Mouse (Mus musculus): Measurements from ENCODE around the gene Mgat4e. TPM values are rescaled to one million over a fixed set of nuclear protein-coding genes. Genes with fewer than 3 reads are reported as not detected.
"Not testable (repeated sequence)": the region's sequence is repeated elsewhere in the genome, so short reads cannot be mapped to it uniquely, and the experiment has no call there.

Mgat4e gene
- polyA plus RNA-seq, 1 experiment from 2014 or later = not detected

DNA sequence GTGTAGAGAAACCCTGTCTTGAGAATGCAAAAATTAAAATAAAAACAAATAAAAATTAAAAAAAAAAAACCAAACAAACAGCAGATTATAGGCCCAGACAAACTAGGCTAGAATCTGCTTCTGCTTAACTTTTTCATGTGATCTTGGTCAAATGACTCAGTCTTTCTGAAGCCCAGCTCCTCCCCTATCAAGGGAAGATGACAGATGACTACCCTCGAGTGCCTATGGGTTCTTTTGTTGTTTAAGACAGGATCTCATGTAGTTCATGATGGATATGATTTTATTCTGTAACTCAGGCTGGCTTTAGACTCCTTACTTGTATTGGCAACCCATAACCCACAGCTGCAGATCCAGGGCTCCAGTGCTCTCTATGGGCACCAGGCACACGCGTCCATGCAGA lies 2.4 kb upstream of the Mgat4e start:
- Histone ChIP-seq H3K4me2 (no peak overlapping the region), H3K4me1 (ENCODE audit: control insufficient read depth, insufficient read depth, low read length) (peaks cover 12% of the 10 kb centered on the region), H3K9ac (ENCODE audit: low read depth, low read length) (no peak overlapping the region), H3K27ac (ENCODE audit: low read depth, low read length) (no peak overlapping the region), H3K27me3 (ENCODE audit: control insufficient read depth, insufficient read depth, low read length) (no peaks in the 10 kb centered on the region), H3K4me3 (ENCODE audit: low read depth, low read length) (no peak overlapping the region), H3K36me3 (ENCODE audit: control insufficient read depth, insufficient read depth, low read length) (no peaks in the 10 kb centered on the region), H3K9me3 (replicated peaks; ENCODE audit: control insufficient read depth, low read length) (no peaks in the 10 kb centered on the region)
- WGBS (ENCODE audit: insufficient replicate concordance) = 74% methylated on average over 3 of the region's 3 CpGs
- no peak for ATAC-seq (replicated peaks; ENCODE audit: insufficient number of reproducible peaks, low FRiP score, low TSS enrichment)

DNA sequence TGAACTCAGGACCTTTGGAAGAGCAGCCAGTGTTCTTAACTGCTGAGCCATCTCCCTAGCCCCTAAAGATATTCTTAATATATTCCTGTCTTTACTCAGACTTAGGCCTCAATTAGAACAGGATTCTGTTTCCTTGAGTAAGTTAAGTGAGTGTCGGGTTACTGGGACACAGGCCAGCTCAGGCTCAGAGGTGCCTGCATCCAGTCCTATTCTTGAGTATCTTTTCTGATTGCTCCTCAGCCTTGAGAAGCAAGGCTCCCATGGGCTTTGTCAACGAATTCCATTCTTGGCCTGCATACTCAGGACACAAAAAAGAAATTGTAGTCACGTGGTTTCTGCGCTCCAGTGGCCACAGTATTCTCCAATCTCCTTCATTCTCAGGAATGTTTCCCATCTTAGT lies 1.3 kb downstream of the Mgat4e start:
- no peaks in the 10 kb centered on the region for H3K36me3 ChIP-seq (ENCODE audit: control insufficient read depth, insufficient read depth, low read length)
- no peak overlapping the region for H3K4me2 ChIP-seq
- no peak overlapping the region for H3K9ac ChIP-seq (ENCODE audit: low read depth, low read length)
- no peaks in the 10 kb centered on the region for H3K9me3 ChIP-seq (replicated peaks; ENCODE audit: control insufficient read depth, low read length)
- no peak overlapping the region for H3K27ac ChIP-seq (ENCODE audit: low read depth, low read length)
- ATAC-seq (replicated peaks; ENCODE audit: insufficient number of reproducible peaks, low FRiP score, low TSS enrichment) = no peak
- no peak overlapping the region for H3K4me3 ChIP-seq (ENCODE audit: low read depth, low read length)
- no peaks in the 10 kb centered on the region for H3K4me1 ChIP-seq (ENCODE audit: control insufficient read depth, insufficient read depth, low read length)
- no peaks in the 10 kb centered on the region for H3K27me3 ChIP-seq (ENCODE audit: control insufficient read depth, insufficient read depth, low read length)
- WGBS (ENCODE audit: insufficient replicate concordance) = 69% methylated on average over 4 of the region's 4 CpGs

DNA sequence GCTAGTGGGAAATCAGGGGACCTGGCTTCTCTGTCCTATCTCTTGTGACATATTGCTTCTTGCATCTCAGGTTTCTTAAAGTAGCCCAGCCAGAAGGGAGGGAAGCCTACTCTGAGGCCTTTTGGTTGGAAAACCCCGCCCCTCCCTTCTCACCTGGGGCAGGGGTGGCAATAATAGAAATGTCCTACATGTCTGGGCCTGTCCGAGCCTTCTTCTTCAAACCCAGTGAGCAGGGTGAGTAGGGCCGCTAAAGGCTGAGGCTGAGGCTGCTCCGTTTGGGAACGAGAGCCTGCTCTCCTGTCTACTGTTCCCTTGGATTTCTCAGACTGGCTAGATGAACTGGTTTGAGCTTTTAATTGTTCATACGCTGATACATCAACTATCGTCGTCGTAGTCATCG lies 8.9 kb downstream of the Mgat4e start:
- Histone ChIP-seq H3K4me1 (ENCODE audit: control insufficient read depth, insufficient read depth, low read length) (no peaks in the 10 kb centered on the region), H3K27ac (ENCODE audit: low read depth, low read length) (no peak overlapping the region), H3K36me3 (ENCODE audit: control insufficient read depth, insufficient read depth, low read length) (no peaks in the 10 kb centered on the region), H3K4me2 (no peak overlapping the region), H3K4me3 (ENCODE audit: low read depth, low read length) (no peak overlapping the region), H3K9me3 (replicated peaks; ENCODE audit: control insufficient read depth, low read length) (no peaks in the 10 kb centered on the region), H3K9ac (ENCODE audit: low read depth, low read length) (no peak overlapping the region), H3K27me3 (ENCODE audit: control insufficient read depth, insufficient read depth, low read length) (no peaks in the 10 kb centered on the region)
- WGBS (ENCODE audit: insufficient replicate concordance) = 90% methylated on average over 10 of the region's 10 CpGs
- ATAC-seq (replicated peaks; ENCODE audit: insufficient number of reproducible peaks, low FRiP score, low TSS enrichment) = no peak

DNA sequence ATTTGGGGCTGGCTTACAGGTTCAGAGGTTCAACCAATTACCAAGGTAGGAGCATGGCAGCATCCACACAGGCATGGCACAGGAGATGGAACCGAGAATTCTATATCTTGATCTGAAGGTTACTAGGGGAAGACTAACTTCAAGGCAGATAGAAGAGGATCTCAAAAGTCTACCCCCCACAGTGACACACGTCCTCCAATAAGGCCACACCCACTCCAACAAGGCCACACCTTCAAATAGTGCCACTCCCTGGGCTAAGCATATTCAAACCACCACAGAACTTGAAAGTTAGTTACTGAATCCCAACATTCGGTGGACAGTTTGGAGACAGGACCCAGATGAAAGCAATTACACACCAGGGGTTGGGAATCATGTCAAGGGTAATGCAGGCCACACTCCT lies 14.0 kb downstream of the Mgat4e start:
- Histone ChIP-seq H3K4me1 (ENCODE audit: control insufficient read depth, insufficient read depth, low read length) (no peaks in the 10 kb centered on the region), H3K9ac (ENCODE audit: low read depth, low read length) (no peak overlapping the region), H3K9me3 (replicated peaks; ENCODE audit: control insufficient read depth, low read length) (no peaks in the 10 kb centered on the region), H3K4me2 (no peak overlapping the region), H3K27ac (ENCODE audit: low read depth, low read length) (no peak overlapping the region), H3K27me3 (ENCODE audit: control insufficient read depth, insufficient read depth, low read length) (no peaks in the 10 kb centered on the region), H3K4me3 (ENCODE audit: low read depth, low read length) (no peak overlapping the region), H3K36me3 (ENCODE audit: control insufficient read depth, insufficient read depth, low read length) (no peaks in the 10 kb centered on the region)
- no peak for ATAC-seq (replicated peaks; ENCODE audit: insufficient number of reproducible peaks, low FRiP score, low TSS enrichment)
- WGBS (ENCODE audit: insufficient replicate concordance) = 62% methylated on average over 3 of the region's 3 CpGs

DNA sequence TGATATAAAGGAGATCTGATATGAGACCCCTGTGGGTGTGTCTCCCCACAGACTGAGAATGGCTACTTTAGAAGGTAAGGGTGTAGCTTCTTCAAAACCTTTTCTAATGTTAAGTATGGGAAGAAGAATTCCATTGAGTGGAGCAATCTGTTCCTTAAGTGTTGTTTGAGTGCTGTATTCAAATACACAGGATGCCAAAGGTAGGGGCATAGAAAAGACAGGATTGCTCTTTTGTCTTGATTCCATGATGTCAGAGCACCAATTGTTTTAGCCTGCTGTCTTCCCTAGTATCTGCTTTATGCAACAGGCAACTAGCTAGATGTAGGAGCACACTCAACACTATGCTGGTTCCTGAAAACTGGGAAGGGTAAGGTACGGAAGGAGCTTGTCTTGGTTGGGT lies 14.4 kb downstream of the Mgat4e start:
- H3K4me2 ChIP-seq = no peak overlapping the region
- H3K27me3 ChIP-seq (ENCODE audit: control insufficient read depth, insufficient read depth, low read length) = no peaks in the 10 kb centered on the region
- no peaks in the 10 kb centered on the region for H3K4me1 ChIP-seq (ENCODE audit: control insufficient read depth, insufficient read depth, low read length)
- no peak overlapping the region for H3K4me3 ChIP-seq (ENCODE audit: low read depth, low read length)
- no peaks in the 10 kb centered on the region for H3K9me3 ChIP-seq (replicated peaks; ENCODE audit: control insufficient read depth, low read length)
- H3K9ac ChIP-seq (ENCODE audit: low read depth, low read length) = no peak overlapping the region
- no peaks in the 10 kb centered on the region for H3K36me3 ChIP-seq (ENCODE audit: control insufficient read depth, insufficient read depth, low read length)
- no peak overlapping the region for H3K27ac ChIP-seq (ENCODE audit: low read depth, low read length)
- 85% methylated on average over 1 of the region's 1 CpGs for WGBS (ENCODE audit: insufficient replicate concordance)
- ATAC-seq (replicated peaks; ENCODE audit: insufficient number of reproducible peaks, low FRiP score, low TSS enrichment) = no peak

DNA sequence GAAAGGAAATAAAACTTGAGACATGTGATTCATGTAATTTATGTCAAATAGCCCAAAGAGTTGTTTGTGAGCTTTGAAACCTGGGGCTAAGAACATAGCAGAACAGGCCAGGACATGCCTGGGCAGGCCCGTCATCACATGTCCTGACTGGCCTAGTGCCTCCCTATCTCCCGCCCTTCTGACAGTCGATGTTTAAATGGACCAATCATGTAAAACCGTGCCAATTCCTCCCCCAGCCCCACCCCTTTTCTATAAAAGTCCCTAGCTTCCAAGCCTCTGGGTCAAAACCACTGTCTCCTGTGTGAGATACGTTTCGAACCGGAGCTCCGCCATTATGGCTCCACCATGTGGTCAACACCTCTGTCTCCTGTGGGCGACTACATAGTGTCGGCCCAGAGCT lies 15.8 kb downstream of the Mgat4e start:
- H3K9me3 ChIP-seq (replicated peaks; ENCODE audit: control insufficient read depth, low read length); H3K9ac ChIP-seq (ENCODE audit: low read depth, low read length); ATAC-seq (replicated peaks; ENCODE audit: insufficient number of reproducible peaks, low FRiP score, low TSS enrichment); H3K27me3 ChIP-seq (ENCODE audit: control insufficient read depth, insufficient read depth, low read length); H3K4me3 ChIP-seq (ENCODE audit: low read depth, low read length); H3K27ac ChIP-seq (ENCODE audit: low read depth, low read length); H3K4me1 ChIP-seq (ENCODE audit: control insufficient read depth, insufficient read depth, low read length); H3K36me3 ChIP-seq (ENCODE audit: control insufficient read depth, insufficient read depth, low read length); H3K4me2 ChIP-seq: not testable (repeated sequence)
- 92% methylated on average over 10 of the region's 10 CpGs for WGBS (ENCODE audit: insufficient replicate concordance)

DNA sequence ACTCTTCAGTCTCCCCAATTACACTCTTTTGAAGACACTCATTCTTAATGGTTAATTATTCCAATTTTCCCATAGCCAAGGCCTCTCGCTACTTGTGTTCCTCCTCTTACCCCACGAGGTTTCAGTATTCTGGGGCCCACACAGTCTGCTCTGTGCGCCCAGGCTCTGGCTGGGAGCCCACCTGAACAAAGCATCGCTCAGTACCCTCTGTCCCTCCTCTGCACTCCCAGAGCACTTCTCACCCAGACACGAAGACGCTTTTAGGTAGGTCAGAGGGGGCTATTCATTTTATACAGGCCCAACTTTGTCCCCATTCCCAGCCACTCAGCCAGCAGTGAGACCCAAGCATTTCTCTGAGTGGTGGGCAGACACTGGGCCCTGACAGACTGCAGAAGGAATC lies 18.9 kb downstream of the Mgat4e start:
- ATAC-seq (replicated peaks; ENCODE audit: insufficient number of reproducible peaks, low FRiP score, low TSS enrichment) = no peak
- WGBS (ENCODE audit: insufficient replicate concordance) = 88% methylated on average over 6 of the region's 6 CpGs
- H3K4me1 ChIP-seq (ENCODE audit: control insufficient read depth, insufficient read depth, low read length) = no peaks in the 10 kb centered on the region
- no peak overlapping the region for H3K4me2 ChIP-seq
- H3K4me3 ChIP-seq (ENCODE audit: low read depth, low read length) = no peak overlapping the region
- H3K27ac ChIP-seq (ENCODE audit: low read depth, low read length) = no peak overlapping the region
- no peaks in the 10 kb centered on the region for H3K36me3 ChIP-seq (ENCODE audit: control insufficient read depth, insufficient read depth, low read length)
- no peak overlapping the region for H3K9ac ChIP-seq (ENCODE audit: low read depth, low read length)
- H3K9me3 ChIP-seq (replicated peaks; ENCODE audit: control insufficient read depth, low read length) = no peaks in the 10 kb centered on the region
- H3K27me3 ChIP-seq (ENCODE audit: control insufficient read depth, insufficient read depth, low read length) = no peaks in the 10 kb centered on the region

DNA sequence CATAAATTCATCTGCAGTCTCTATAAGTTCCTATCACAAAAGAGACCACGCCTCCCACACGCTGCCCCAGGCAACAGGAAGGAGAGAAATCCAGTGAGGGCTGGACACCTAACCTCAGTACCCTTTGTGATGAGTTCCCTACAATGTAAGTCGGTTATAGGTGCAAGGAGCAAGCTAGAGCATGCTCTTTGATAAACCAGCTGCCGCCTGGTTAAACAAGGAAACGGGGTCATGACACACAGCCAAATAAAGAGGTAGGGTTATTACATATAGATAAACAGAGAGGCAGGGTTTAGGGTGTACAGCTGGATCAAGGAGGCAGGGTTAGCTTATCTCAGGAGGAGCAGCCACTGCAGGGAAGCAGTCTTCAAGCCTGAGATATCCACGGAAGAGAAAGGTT lies 22.7 kb downstream of the Mgat4e start:
- Histone ChIP-seq H3K4me2 (no peak overlapping the region), H3K27ac (ENCODE audit: low read depth, low read length) (no peak overlapping the region), H3K27me3 (ENCODE audit: control insufficient read depth, insufficient read depth, low read length) (no peaks in the 10 kb centered on the region), H3K4me1 (ENCODE audit: control insufficient read depth, insufficient read depth, low read length) (no peaks in the 10 kb centered on the region), H3K9ac (ENCODE audit: low read depth, low read length) (no peak overlapping the region), H3K9me3 (replicated peaks; ENCODE audit: control insufficient read depth, low read length) (no peaks in the 10 kb centered on the region), H3K36me3 (ENCODE audit: control insufficient read depth, insufficient read depth, low read length) (no peaks in the 10 kb centered on the region), H3K4me3 (ENCODE audit: low read depth, low read length) (no peak overlapping the region)
- no peak for ATAC-seq (replicated peaks; ENCODE audit: insufficient number of reproducible peaks, low FRiP score, low TSS enrichment)
- 69% methylated on average over 6 of the region's 6 CpGs for WGBS (ENCODE audit: insufficient replicate concordance)

DNA sequence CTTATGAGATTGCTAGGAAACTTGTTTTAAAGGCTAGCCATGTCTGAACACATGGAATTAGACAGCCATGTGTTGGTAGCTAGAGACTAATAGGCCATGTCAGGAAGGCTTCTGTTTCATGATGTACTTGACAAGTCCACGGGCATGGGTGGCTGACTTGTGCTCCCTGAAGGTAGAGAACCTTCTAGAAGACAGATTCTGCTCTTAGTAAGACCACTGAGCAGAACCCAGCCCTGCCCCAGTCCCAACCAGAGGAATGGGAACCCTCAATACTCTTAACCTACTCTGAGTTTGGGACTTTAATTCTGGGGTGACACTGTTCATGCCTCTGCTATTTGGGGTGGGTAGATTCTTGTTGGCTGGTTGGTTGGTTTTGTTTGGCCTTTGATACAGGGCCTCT lies 24.5 kb downstream of the Mgat4e start:
- Histone ChIP-seq H3K4me2 (no peak overlapping the region), H3K9me3 (replicated peaks; ENCODE audit: control insufficient read depth, low read length) (no peaks in the 10 kb centered on the region), H3K27me3 (ENCODE audit: control insufficient read depth, insufficient read depth, low read length) (no peaks in the 10 kb centered on the region), H3K9ac (ENCODE audit: low read depth, low read length) (no peak overlapping the region), H3K27ac (ENCODE audit: low read depth, low read length) (no peak overlapping the region), H3K4me1 (ENCODE audit: control insufficient read depth, insufficient read depth, low read length) (peaks cover 4% of the 10 kb centered on the region; the same call in 1 of the 2 replicates), H3K4me3 (ENCODE audit: low read depth, low read length) (no peak overlapping the region), H3K36me3 (ENCODE audit: control insufficient read depth, insufficient read depth, low read length) (no peaks in the 10 kb centered on the region)
- no peak for ATAC-seq (replicated peaks; ENCODE audit: insufficient number of reproducible peaks, low FRiP score, low TSS enrichment)
- 87% methylated on average over 1 of the region's 1 CpGs for WGBS (ENCODE audit: insufficient replicate concordance)
